Mouse (Mus musculus): ENCODE measurements around the gene Gm10309. TPM values are rescaled to one million over a fixed set of nuclear protein-coding genes. Genes with fewer than 3 reads are reported as not detected.
A peak's percentile ranks its signal among the peaks of the same experiment; 100 is the strongest.
"Not testable (repeated sequence)": the region's sequence is repeated elsewhere in the genome, so short reads cannot be mapped to it uniquely, and the experiment has no call there.

Gene Gm10309
- polyA plus RNA-seq, 1 experiment from 2014 or later: 0.11 TPM

GRCm38 (mm10) chr17:86492376-86492775 lies 12.7 kb downstream of the Gm10309 start:
- no peak overlapping the region for H3K4me2 ChIP-seq
- H3K4me1 ChIP-seq (replicated peaks; ENCODE audit: control insufficient read depth, insufficient read depth, low read length): peaks cover 18% of the 10 kb centered on the region
- no peak overlapping the region for H3K27ac ChIP-seq (ENCODE audit: low read depth, low read length)
- no peak overlapping the region for H3K4me3 ChIP-seq (ENCODE audit: low read depth, low read length)
- no peaks in the 10 kb centered on the region for H3K27me3 ChIP-seq (replicated peaks; ENCODE audit: control insufficient read depth, insufficient read depth, low read length)
- WGBS: 42% methylated on average over 7 of the region's 7 CpGs
- ATAC-seq (replicated peaks; ENCODE audit: low FRiP score): peak; percentile 58
- H3K36me3 ChIP-seq (ENCODE audit: control insufficient read depth, insufficient read depth, low read length): no peaks in the 10 kb centered on the region
- DNase-seq (ENCODE audit: low spot score): no peak
- no peaks in the 10 kb centered on the region for H3K9me3 ChIP-seq (ENCODE audit: control insufficient read depth, low read length)
- no peak overlapping the region for H3K9ac ChIP-seq (ENCODE audit: low read depth, low read length)

GRCm38 (mm10) chr17:86489827-86490226 lies 15.2 kb downstream of the Gm10309 start:
- peaks cover 24% of the 10 kb centered on the region for H3K4me1 ChIP-seq (replicated peaks; ENCODE audit: control insufficient read depth, insufficient read depth, low read length)
- H3K27ac ChIP-seq (ENCODE audit: low read depth, low read length): no peak overlapping the region
- no peak overlapping the region for H3K9ac ChIP-seq (ENCODE audit: low read depth, low read length)
- H3K4me2 ChIP-seq: no peak overlapping the region
- no peaks in the 10 kb centered on the region for H3K9me3 ChIP-seq (ENCODE audit: control insufficient read depth, low read length)
- H3K27me3 ChIP-seq (replicated peaks; ENCODE audit: control insufficient read depth, insufficient read depth, low read length): no peaks in the 10 kb centered on the region
- no peaks in the 10 kb centered on the region for H3K36me3 ChIP-seq (ENCODE audit: control insufficient read depth, insufficient read depth, low read length)
- no peak overlapping the region for H3K4me3 ChIP-seq (ENCODE audit: low read depth, low read length)
- 73% methylated on average over 10 of the region's 10 CpGs for WGBS
- ATAC-seq (replicated peaks; ENCODE audit: low FRiP score) (no peak), DNase-seq (ENCODE audit: low spot score) (no peak)

- H3K4me3 ChIP-seq (ENCODE audit: low read depth, low read length): no peak overlapping the region
Observed at GRCm38 (mm10) chr17:86487450-86487849, 17.6 kb downstream of the Gm10309 start.

GRCm38 (mm10) chr17:86486657-86487056 lies 18.4 kb downstream of the Gm10309 start:
- Histone ChIP-seq H3K9me3 (ENCODE audit: control insufficient read depth, low read length) (no peaks in the 10 kb centered on the region), H3K4me2 (no peak overlapping the region), H3K4me3 (ENCODE audit: low read depth, low read length) (no peak overlapping the region), H3K27ac (ENCODE audit: low read depth, low read length) (no peak overlapping the region), H3K4me1 (replicated peaks; ENCODE audit: control insufficient read depth, insufficient read depth, low read length) (peaks cover 9% of the 10 kb centered on the region; the same call in 1 of the 2 replicates), H3K9ac (ENCODE audit: low read depth, low read length) (no peak overlapping the region), H3K27me3 (replicated peaks; ENCODE audit: control insufficient read depth, insufficient read depth, low read length) (no peaks in the 10 kb centered on the region), H3K36me3 (ENCODE audit: control insufficient read depth, insufficient read depth, low read length) (peaks cover 2% of the 10 kb centered on the region; the same call in 1 of the 2 replicates)
- DNase-seq (ENCODE audit: low spot score) (no peak), ATAC-seq (replicated peaks; ENCODE audit: low FRiP score) (no peak)
- 79% methylated on average over 5 of the region's 5 CpGs for WGBS

More at GRCm38 (mm10) chr17:86487450-86487849, 17.6 kb downstream of the Gm10309 start:
- no peaks in the 10 kb centered on the region for H3K27me3 ChIP-seq (replicated peaks; ENCODE audit: control insufficient read depth, insufficient read depth, low read length)
- no peak overlapping the region for H3K4me2 ChIP-seq
- no peak for DNase-seq (ENCODE audit: low spot score)
- no peaks in the 10 kb centered on the region for H3K9me3 ChIP-seq (ENCODE audit: control insufficient read depth, low read length)
- WGBS: 46% methylated on average over 3 of the region's 3 CpGs
- 0 out of 2 replicates have a peak, but pooled peaks have one; percentile 29 for ATAC-seq (replicated peaks; ENCODE audit: low FRiP score)
- H3K36me3 ChIP-seq (ENCODE audit: control insufficient read depth, insufficient read depth, low read length): no peaks in the 10 kb centered on the region
- H3K27ac ChIP-seq (ENCODE audit: low read depth, low read length): no peak overlapping the region
- H3K4me1 ChIP-seq (replicated peaks; ENCODE audit: control insufficient read depth, insufficient read depth, low read length): peaks cover 9% of the 10 kb centered on the region
- H3K9ac ChIP-seq (ENCODE audit: low read depth, low read length): no peak overlapping the region

GRCm38 (mm10) chr17:86484087-86484737 lies 20.8 kb downstream of the Gm10309 start:
- DNase-seq (ENCODE audit: low spot score) (peak; percentile 71), ATAC-seq (replicated peaks; ENCODE audit: low FRiP score) (peak; percentile 37; the same call in 1 of the 2 replicates)
- H3K4me3 ChIP-seq (ENCODE audit: low read depth, low read length): no peak overlapping the region
- H3K27ac ChIP-seq (ENCODE audit: low read depth, low read length): no peak overlapping the region; the same call in 1 of the 2 replicates
- H3K4me2 ChIP-seq: no peak overlapping the region
- H3K9me3 ChIP-seq (ENCODE audit: control insufficient read depth, low read length): no peaks in the 10 kb centered on the region
- no peaks in the 10 kb centered on the region for H3K27me3 ChIP-seq (replicated peaks; ENCODE audit: control insufficient read depth, insufficient read depth, low read length)
- H3K36me3 ChIP-seq (ENCODE audit: control insufficient read depth, insufficient read depth, low read length): peaks cover 3% of the 10 kb centered on the region; the same call in 1 of the 2 replicates
- 7% methylated on average over 3 of the region's 3 CpGs for WGBS
- H3K4me1 ChIP-seq (replicated peaks; ENCODE audit: control insufficient read depth, insufficient read depth, low read length): peaks cover 9% of the 10 kb centered on the region; the same call in 1 of the 2 replicates
- H3K9ac ChIP-seq (ENCODE audit: low read depth, low read length): no peak overlapping the region

GRCm38 (mm10) chr17:86482675-86483074 lies 22.4 kb downstream of the Gm10309 start:
- no peaks in the 10 kb centered on the region for H3K27me3 ChIP-seq (replicated peaks; ENCODE audit: control insufficient read depth, insufficient read depth, low read length)
- no peak overlapping the region for H3K27ac ChIP-seq (ENCODE audit: low read depth, low read length)
- H3K4me2 ChIP-seq: no peak overlapping the region
- no peak overlapping the region for H3K9ac ChIP-seq (ENCODE audit: low read depth, low read length)
- peaks cover 9% of the 10 kb centered on the region; the same call in 1 of the 2 replicates for H3K4me1 ChIP-seq (replicated peaks; ENCODE audit: control insufficient read depth, insufficient read depth, low read length)
- H3K36me3 ChIP-seq (ENCODE audit: control insufficient read depth, insufficient read depth, low read length): peaks cover 3% of the 10 kb centered on the region; the same call in 1 of the 2 replicates
- no peak overlapping the region for H3K4me3 ChIP-seq (ENCODE audit: low read depth, low read length)
- ATAC-seq (replicated peaks; ENCODE audit: low FRiP score) (no peak), DNase-seq (ENCODE audit: low spot score) (no peak)
- no peaks in the 10 kb centered on the region for H3K9me3 ChIP-seq (ENCODE audit: control insufficient read depth, low read length)
- WGBS: 88% methylated on average over 10 of the region's 10 CpGs

- Histone ChIP-seq H3K9ac (ENCODE audit: low read depth, low read length) (no peak overlapping the region), H3K27me3 (replicated peaks; ENCODE audit: control insufficient read depth, insufficient read depth, low read length) (no peaks in the 10 kb centered on the region), H3K27ac (ENCODE audit: low read depth, low read length) (no peak overlapping the region), H3K4me1 (replicated peaks; ENCODE audit: control insufficient read depth, insufficient read depth, low read length) (0 out of 2 replicates have a peak, but pooled peaks cover under 1% of the 10 kb centered on the region), H3K9me3 (ENCODE audit: control insufficient read depth, low read length) (no peaks in the 10 kb centered on the region), H3K36me3 (ENCODE audit: control insufficient read depth, insufficient read depth, low read length) (peaks cover 3% of the 10 kb centered on the region; the same call in 1 of the 2 replicates), H3K4me3 (ENCODE audit: low read depth, low read length) (no peak overlapping the region), H3K4me2 (no peak overlapping the region)
- ATAC-seq (replicated peaks; ENCODE audit: low FRiP score) (no peak), DNase-seq (ENCODE audit: low spot score) (no peak)
- 76% methylated on average over 10 of the region's 10 CpGs for WGBS
Observed at GRCm38 (mm10) chr17:86479406-86479805, 25.6 kb downstream of the Gm10309 start.

- not testable (repeated sequence) for H3K4me2 ChIP-seq; ATAC-seq (replicated peaks; ENCODE audit: low FRiP score); H3K27ac ChIP-seq (ENCODE audit: low read depth, low read length); H3K9me3 ChIP-seq (ENCODE audit: control insufficient read depth, low read length); H3K27me3 ChIP-seq (replicated peaks; ENCODE audit: control insufficient read depth, insufficient read depth, low read length); DNase-seq (ENCODE audit: low spot score); H3K4me1 ChIP-seq (replicated peaks; ENCODE audit: control insufficient read depth, insufficient read depth, low read length); H3K36me3 ChIP-seq (ENCODE audit: control insufficient read depth, insufficient read depth, low read length); H3K9ac ChIP-seq (ENCODE audit: low read depth, low read length); H3K4me3 ChIP-seq (ENCODE audit: low read depth, low read length)
Observed at GRCm38 (mm10) chr17:86477401-86477800, 27.6 kb downstream of the Gm10309 start.

- Histone ChIP-seq H3K9ac (ENCODE audit: low read depth, low read length) (no peak overlapping the region), H3K4me2 (no peak overlapping the region), H3K27me3 (replicated peaks; ENCODE audit: control insufficient read depth, insufficient read depth, low read length) (no peaks in the 10 kb centered on the region), H3K4me3 (ENCODE audit: low read depth, low read length) (no peak overlapping the region), H3K9me3 (ENCODE audit: control insufficient read depth, low read length) (no peaks in the 10 kb centered on the region), H3K27ac (ENCODE audit: low read depth, low read length) (no peak overlapping the region), H3K36me3 (ENCODE audit: control insufficient read depth, insufficient read depth, low read length) (peaks cover under 1% of the 10 kb centered on the region; the same call in 1 of the 2 replicates), H3K4me1 (replicated peaks; ENCODE audit: control insufficient read depth, insufficient read depth, low read length) (no peaks in the 10 kb centered on the region)
- DNase-seq (ENCODE audit: low spot score) (no peak), ATAC-seq (replicated peaks; ENCODE audit: low FRiP score) (no peak)
- 61% methylated on average over 10 of the region's 10 CpGs for WGBS
Observed at GRCm38 (mm10) chr17:86476674-86477073, 28.4 kb downstream of the Gm10309 start.
